In genomic region chr5:118436035-118436434, GRCm38 (mm10) we compare ENCODE assay signal across 25 mouse cellular contexts.
"Had no signal": no experiment of that assay in that cellular context is flagged by ENCODE, and none has a peak within 500 bp of the region (broad histone marks: within the 10 kb centered on the region; RNA-seq: fewer than 3 reads in every experiment).

No protein-coding gene starts in this region.

- DNase-seq: gastrocnemius, postnatal 14 days; gastrocnemius, postnatal 36 days; heart, adult 18-20 months; heart, postnatal 14 days; heart, postnatal 36 days; kidney, adult 18-20 months; kidney, adult 8-10 months; kidney, postnatal 10 days; kidney, postnatal 25 days; layer of hippocampus, adult 9-11 months; layer of hippocampus, postnatal 36 days; left cerebral cortex, postnatal 4 days had no signal

- H3K9ac ChIP-seq: heart, embryonic 15.5 days; hindbrain, embryonic 12.5 days; hindbrain, embryonic 14.5 days; intestine, embryonic 15.5 days; limb, embryonic 15.5 days; liver, embryonic 12.5 days; liver, embryonic 14.5 days had no signal

- H3K4me3 ChIP-seq: heart, embryonic 15.5 days; hindbrain, embryonic 12.5 days; intestine, embryonic 15.5 days; limb, embryonic 15.5 days had no signal

- H3K9me3 ChIP-seq: heart, embryonic 13.5 days; heart, embryonic 15.5 days; hindbrain, embryonic 12.5 days; intestine, embryonic 15.5 days; limb, embryonic 13.5 days; limb, embryonic 15.5 days; liver, embryonic 12.5 days had no signal

- H3K27ac ChIP-seq: heart, embryonic 13.5 days; heart, embryonic 15.5 days; hindbrain, embryonic 10.5 days; hindbrain, embryonic 12.5 days; hindbrain, embryonic 14.5 days; intestine, embryonic 15.5 days; limb, embryonic 13.5 days; limb, embryonic 15.5 days; liver, embryonic 12.5 days; liver, embryonic 14.5 days had no signal

- H3K36me3 ChIP-seq: heart, embryonic 13.5 days; heart, embryonic 15.5 days; hindbrain, embryonic 10.5 days; hindbrain, embryonic 12.5 days; intestine, embryonic 15.5 days; limb, embryonic 13.5 days; limb, embryonic 15.5 days; liver, embryonic 12.5 days had no signal

- H3K4me2 ChIP-seq: hindbrain, embryonic 14.5 days had no signal

- ATAC-seq: hindbrain, embryonic 16.5 days; inflammation-experienced regulatory T-cells, adult 6 months; intestine, postnatal 0 days; liver, embryonic 12.5 days had no signal
